In genomic region chr2:62454033-62454432, GRCm38 (mm10) we compare ENCODE assay signal across 18 mouse cellular contexts. TPM values are rescaled to one million over a fixed set of nuclear protein-coding genes. Genes with fewer than 3 reads are reported as not detected.
"Had no signal": no experiment of that assay in that cellular context is flagged by ENCODE, and none has a peak within 500 bp of the region (broad histone marks: within the 10 kb centered on the region; RNA-seq: fewer than 3 reads in every experiment).

No protein-coding gene starts in this region.

- H3K9ac ChIP-seq: lung, embryonic 14.5 days; neural tube, embryonic 15.5 days; stomach, embryonic 15.5 days had no signal

- DNase-seq: kidney, postnatal 10 days; lung, embryonic 14.5 days; lung, postnatal 10 days; lung, postnatal 4 days; midbrain, embryonic 14.5 days; thymus, postnatal 36 days had no signal

- H3K36me3 ChIP-seq: limb, embryonic 10.5 days; midbrain, embryonic 10.5 days; neural tube, embryonic 15.5 days; stomach, embryonic 15.5 days had no signal

- H3K27ac ChIP-seq: limb, embryonic 10.5 days; midbrain, embryonic 10.5 days; neural tube, embryonic 15.5 days; stomach, embryonic 15.5 days had no signal

- ATAC-seq: hindbrain, embryonic 16.5 days; inflammation-experienced regulatory T-cells, adult 6 months; intestine, postnatal 0 days had no signal

- H3K9me3 ChIP-seq: limb, embryonic 10.5 days; midbrain, embryonic 10.5 days; neural tube, embryonic 15.5 days; stomach, embryonic 15.5 days had no signal

- H3K4me3 ChIP-seq: limb, embryonic 10.5 days; midbrain, embryonic 10.5 days; myocyte; neural tube, embryonic 15.5 days; stomach, embryonic 15.5 days had no signal

- H3K4me1 ChIP-seq: limb, embryonic 10.5 days; midbrain, embryonic 10.5 days; neural tube, embryonic 15.5 days; stomach, embryonic 15.5 days had no signal

- H3K27me3 ChIP-seq: stomach, embryonic 15.5 days had no signal

- H3K4me2 ChIP-seq: liver, embryonic 11.5 days; lung, embryonic 14.5 days; neural tube, embryonic 15.5 days; stomach, embryonic 15.5 days had no signal

RNA-seq across cellular contexts. Expression of gene Gcg, which starts 29.4 kb away (rescaled TPM):
- total RNA-seq: left cerebral cortex, adult 18-20 months; megakaryocyte, adult 5-6 weeks had no signal
- polyA plus RNA-seq: lung, embryonic 14.5 days; midbrain, embryonic 10.5 days; myocyte; spleen, adult 2 months had no signal

RNA-seq across cellular contexts. Expression of gene Dpp4, which starts 42.0 kb away (rescaled TPM):
- polyA plus RNA-seq: myocyte had no signal
